Mouse (Mus musculus): ENCODE data around the gene Bpifb2.
"Not testable (repeated sequence)": the region's sequence is repeated elsewhere in the genome, so short reads cannot be mapped to it uniquely, and the experiment has no call there.

Gene Bpifb2

DNA sequence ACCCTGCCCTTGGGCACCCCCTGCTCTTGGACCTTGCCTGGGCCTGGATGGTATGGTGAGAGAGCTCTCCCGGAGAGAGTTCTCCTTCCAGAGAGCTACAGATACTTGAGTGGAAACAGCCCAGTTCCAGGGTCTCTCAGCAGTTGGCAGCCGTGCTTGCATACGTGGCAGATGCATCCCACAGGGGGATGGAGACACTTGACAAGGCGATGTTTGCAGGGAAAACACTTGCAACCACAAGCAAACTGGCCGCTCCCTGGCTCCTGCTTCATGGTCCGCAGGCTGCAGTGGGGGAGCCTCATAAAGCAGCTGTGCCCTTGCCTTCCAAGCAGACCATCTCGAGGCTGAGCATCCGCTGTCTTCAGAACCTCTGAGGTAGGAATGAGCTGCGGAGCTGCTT lies at the start of gene Bpifb2:
Gene Bpifb2, plus strand, starts transcription at position 301 of the 400 bp plus-strand sequence.
- no peak for DNase-seq (ENCODE audit: low read depth, low spot score)

- DNase-seq (ENCODE audit: low read depth, low spot score): not testable (repeated sequence)
Measured at GRCm38 (mm10) chr2:153825900-153826299, 48.9 kb upstream of the Bpifb2 start.

- no peak for DNase-seq (ENCODE audit: low read depth, low spot score)
Measured at GRCm38 (mm10) chr2:153827171-153827830, 47.5 kb upstream of the Bpifb2 start.

- no peak for DNase-seq (ENCODE audit: low read depth, low spot score)
Measured at GRCm38 (mm10) chr2:153828704-153829103, 46.1 kb upstream of the Bpifb2 start.

GRCm38 (mm10) chr2:153833291-153833690 lies 41.6 kb upstream of the Bpifb2 start:
- no peak for DNase-seq (ENCODE audit: low read depth, low spot score)

DNA sequence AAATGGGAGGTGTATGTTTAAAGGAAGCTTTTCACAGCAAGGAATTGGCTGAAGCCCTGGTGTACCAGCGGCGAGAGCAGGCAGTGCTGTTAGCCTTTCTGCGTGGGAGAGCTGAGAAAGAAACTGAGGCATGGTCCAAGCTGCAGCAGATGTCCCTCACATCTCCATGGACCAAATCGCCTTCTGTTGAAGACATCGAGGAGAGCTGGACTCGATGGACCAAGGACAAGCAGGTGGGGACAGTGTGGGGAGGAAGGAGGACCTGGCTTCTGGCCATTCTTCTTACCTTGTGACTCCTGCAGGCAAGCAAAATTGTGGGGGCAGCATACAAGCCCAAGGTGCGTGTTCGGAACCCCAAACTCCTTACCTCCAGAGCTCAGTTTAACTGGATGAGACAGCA lies 32.0 kb upstream of the Bpifb2 start:
- no peak for DNase-seq (ENCODE audit: low read depth, low spot score)

- DNase-seq (ENCODE audit: low read depth, low spot score): no peak
Measured at GRCm38 (mm10) chr2:153848389-153848788, 26.5 kb upstream of the Bpifb2 start.

- DNase-seq (ENCODE audit: low read depth, low spot score): peak; percentile 26
Measured at GRCm38 (mm10) chr2:153850351-153851029, 24.4 kb upstream of the Bpifb2 start.

DNA sequence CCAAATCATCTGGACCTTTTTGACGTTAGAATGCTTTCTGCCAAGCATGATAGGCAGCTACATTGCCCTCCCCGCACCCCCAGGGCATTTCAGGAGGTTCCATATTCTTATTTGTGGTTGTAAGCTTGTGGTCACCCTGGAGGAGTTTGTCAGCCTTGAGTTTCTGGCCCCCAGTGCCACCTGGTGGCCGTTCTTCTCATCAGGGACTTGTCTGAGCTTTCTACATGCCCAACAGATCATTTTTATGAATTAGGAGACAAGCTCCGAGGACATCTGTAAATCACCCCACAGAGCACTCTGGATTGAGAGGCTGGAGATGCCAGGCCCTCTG lies 23.9 kb upstream of the Bpifb2 start:
- DNase-seq (ENCODE audit: low read depth, low spot score): no peak

- DNase-seq (ENCODE audit: low read depth, low spot score): no peak
Measured at GRCm38 (mm10) chr2:153853544-153853943, 21.3 kb upstream of the Bpifb2 start.

GRCm38 (mm10) chr2:153859581-153859980 lies 15.3 kb upstream of the Bpifb2 start:
- no peak for DNase-seq (ENCODE audit: low read depth, low spot score)

DNA sequence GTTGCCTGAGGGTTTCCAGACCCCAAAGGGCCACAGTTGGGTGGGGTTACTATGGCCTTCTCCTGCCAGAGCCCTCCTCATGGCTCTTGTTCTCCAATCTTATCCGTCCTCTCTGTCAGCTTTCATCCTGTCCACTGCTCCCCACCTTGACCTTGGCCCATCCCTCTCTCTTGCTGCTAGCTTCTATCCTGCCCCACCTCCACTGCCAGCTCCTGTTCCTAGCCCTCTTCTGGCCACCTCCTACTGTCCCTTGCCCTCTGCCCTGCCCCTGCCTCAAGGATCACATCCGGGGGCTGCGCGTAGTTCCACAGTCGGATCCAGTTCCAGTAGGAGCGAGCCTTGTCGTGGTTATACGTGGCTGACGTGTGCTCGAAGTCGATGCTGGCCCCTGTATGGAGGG lies 14.5 kb upstream of the Bpifb2 start:
- no peak for DNase-seq (ENCODE audit: low read depth, low spot score)

DNA sequence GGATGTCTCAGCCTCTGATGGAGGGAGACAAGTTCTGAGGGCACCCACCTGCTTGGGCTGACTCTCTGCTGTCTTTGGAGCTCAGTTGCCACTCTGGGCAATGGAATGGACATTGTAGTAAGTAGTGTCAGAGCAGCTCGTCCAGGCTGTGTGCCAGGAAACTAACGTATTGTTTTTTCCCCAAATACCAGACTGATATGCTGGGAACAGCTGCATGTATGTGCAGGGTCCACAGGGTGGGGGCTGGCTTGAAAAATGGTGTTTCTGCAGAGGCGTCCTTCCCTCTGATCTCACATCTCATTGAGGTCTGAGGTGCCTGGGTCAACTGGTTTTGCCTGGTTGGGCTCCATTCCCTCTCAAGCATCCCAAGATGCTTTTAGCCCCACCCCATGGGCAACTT lies 14.1 kb upstream of the Bpifb2 start:
- no peak for DNase-seq (ENCODE audit: low read depth, low spot score)

- no peak for DNase-seq (ENCODE audit: low read depth, low spot score)
Measured at GRCm38 (mm10) chr2:153861960-153862359, 12.9 kb upstream of the Bpifb2 start.

- no peak for DNase-seq (ENCODE audit: low read depth, low spot score)
Measured at GRCm38 (mm10) chr2:153870984-153871383, 3.9 kb upstream of the Bpifb2 start, which contains the start of gene Sun5. Sun5 (minus strand) TSS chr2:153871084.

DNA sequence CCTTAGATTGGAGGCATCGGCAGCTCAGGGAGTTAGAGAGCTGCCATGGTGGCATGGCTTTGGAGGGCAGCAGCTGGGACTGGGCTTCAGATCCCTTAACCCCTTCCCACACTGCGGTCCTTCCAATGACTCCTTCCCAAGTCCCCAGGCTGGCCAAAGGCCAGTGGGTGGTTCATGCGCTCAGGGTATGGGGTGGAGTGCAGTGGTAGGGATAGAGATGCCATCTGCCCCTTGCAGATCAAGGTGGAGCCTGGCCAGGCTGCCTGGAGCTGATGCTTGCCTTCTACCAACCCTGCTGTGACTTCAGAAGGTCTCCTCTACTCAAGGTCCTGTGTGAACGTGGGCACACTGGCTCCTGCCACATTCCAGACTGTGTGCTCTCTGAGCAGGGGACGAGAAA lies 24.3 kb downstream of the Bpifb2 start:
- DNase-seq (ENCODE audit: low read depth, low spot score): no peak

GRCm38 (mm10) chr2:153900088-153900487 lies 25.2 kb downstream of the Bpifb2 start, which contains the start of gene Bpifb6:
Bpifb6 (plus strand) TSS chr2:153900388.
- DNase-seq (ENCODE audit: low read depth, low spot score): no peak

DNA sequence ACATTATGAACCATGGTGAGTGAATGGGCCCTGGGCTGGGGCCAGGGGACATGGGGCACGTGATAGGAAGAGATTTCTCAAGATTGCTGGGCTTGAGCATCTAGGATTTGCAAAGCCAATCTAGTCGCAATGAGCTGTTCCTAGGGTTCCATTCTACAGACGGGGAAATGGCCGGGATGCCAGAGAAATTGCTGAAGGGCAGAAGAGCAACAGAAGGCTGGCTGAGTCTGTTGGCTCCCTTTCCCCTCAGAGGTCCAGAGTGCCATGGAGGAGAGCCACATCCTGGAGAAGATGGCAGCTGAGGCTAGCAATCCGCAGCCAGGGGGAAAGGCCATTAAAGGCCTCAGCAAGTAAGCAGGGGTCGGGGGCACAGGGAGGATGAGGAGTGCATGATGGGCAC lies 27.9 kb downstream of the Bpifb2 start:
- DNase-seq (ENCODE audit: low read depth, low spot score): no peak

DNA sequence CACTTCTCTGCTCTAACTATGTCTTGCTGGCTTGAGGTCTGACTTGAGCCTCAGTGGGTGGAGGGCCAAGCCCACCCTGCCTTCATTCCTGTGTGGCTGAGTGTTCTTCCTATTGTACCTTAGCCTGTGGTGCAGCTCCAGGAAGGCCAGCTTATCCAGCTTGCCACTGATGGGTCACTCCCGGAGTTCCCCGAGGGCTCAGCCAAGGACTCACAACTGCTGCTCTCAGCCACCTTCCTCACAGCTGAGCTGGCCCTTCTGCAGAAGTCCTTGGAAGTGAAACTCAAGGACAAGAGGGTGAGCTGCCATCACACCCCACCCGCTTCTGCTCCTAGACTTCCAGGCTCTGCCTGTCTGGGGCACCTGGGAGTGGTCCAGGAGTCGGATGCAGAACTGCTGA lies 31.8 kb downstream of the Bpifb2 start:
- DNase-seq (ENCODE audit: low read depth, low spot score): no peak

GRCm38 (mm10) chr2:153914151-153914550 lies 39.3 kb downstream of the Bpifb2 start:
- no peak for DNase-seq (ENCODE audit: low read depth, low spot score)

GRCm38 (mm10) chr2:153917930-153918329 lies 43.1 kb downstream of the Bpifb2 start, which contains the start of gene Bpifb3:
Bpifb3 (plus strand) TSS chr2:153918230.
- DNase-seq (ENCODE audit: low read depth, low spot score): no peak

- DNase-seq (ENCODE audit: low read depth, low spot score): no peak
Measured at GRCm38 (mm10) chr2:153921246-153921645, 46.4 kb downstream of the Bpifb2 start.

DNA sequence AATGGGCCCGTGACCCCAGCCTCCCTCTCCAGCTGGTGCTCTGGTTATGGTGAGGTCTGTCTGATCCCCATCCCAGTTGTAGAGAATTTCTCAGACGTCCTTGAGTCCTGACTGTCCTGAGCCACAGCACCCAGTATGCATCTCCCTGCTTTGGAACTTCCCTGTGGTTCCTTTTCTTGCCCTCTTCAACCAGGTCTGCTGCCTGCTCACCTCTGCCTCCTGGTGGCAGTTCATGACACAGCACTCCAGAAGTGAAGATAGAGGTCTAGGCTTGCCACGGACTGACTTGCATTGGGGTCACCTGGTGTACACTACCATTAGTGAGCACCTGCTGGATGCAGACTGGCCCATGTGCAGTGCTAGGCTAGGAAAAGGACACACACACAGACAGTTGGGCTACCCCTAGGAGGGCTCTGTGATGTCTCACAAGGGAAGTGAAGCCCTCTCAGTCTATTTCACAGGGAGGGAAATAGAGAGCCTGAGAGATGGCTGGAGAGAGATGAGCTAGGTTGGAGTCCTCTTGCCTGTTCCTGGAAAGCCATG lies 55.1 kb downstream of the Bpifb2 start:
- peak; percentile 28 for DNase-seq (ENCODE audit: low read depth, low spot score)
